Mouse (Mus musculus): ENCODE results near the gene Sptb. TPM values are rescaled to one million over a fixed set of nuclear protein-coding genes. Genes with fewer than 3 reads are reported as not detected.
A peak's percentile ranks its signal among the peaks of the same experiment; 100 is the strongest.

The Sptb gene
- polyA plus RNA-seq, 1 experiment from 2014 or later, result 5.1 TPM

DNA sequence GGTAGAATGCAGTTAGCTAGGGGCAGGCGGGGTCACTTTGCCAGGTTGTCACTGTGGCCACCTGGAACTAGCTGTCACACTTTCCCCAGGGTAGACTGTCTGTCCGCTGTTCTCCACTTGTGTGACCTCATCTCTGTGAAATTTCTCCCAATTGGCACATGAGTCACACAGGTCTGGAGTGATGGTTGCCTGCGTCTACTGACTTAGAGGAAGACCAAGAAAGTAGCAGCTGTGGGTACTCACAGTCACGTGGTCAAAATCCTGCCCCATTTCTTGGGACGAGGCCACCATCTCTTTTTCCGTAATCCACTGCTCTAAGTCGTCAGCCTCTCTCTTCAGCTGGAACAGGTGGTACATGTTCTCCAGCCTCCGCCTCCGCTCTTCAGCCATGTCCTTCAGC lies 106.6 kb downstream of the Sptb start:
- H3K9ac ChIP-seq (ENCODE audit: low read depth, low read length), result no peak overlapping the region
- no peaks in the 10 kb centered on the region for H3K9me3 ChIP-seq (replicated peaks; ENCODE audit: control insufficient read depth, low read length, poor library complexity, severe bottlenecking)
- no peak overlapping the region for H3K4me2 ChIP-seq (ENCODE audit: low read length)
- H3K4me3 ChIP-seq (ENCODE audit: low read depth, low read length), result no peak overlapping the region
- H3K27ac ChIP-seq (ENCODE audit: low read length), result no peak overlapping the region
- no peaks in the 10 kb centered on the region for H3K36me3 ChIP-seq (ENCODE audit: control insufficient read depth, insufficient read depth, low read length)
- H3K4me1 ChIP-seq (ENCODE audit: control insufficient read depth, insufficient read depth, low read length), result no peaks in the 10 kb centered on the region
- 93% methylated on average over 9 of the region's 9 CpGs for WGBS
- ATAC-seq, result no peak
- H3K27me3 ChIP-seq (ENCODE audit: control insufficient read depth, insufficient read depth, low read depth, low read length), result no peaks in the 10 kb centered on the region

DNA sequence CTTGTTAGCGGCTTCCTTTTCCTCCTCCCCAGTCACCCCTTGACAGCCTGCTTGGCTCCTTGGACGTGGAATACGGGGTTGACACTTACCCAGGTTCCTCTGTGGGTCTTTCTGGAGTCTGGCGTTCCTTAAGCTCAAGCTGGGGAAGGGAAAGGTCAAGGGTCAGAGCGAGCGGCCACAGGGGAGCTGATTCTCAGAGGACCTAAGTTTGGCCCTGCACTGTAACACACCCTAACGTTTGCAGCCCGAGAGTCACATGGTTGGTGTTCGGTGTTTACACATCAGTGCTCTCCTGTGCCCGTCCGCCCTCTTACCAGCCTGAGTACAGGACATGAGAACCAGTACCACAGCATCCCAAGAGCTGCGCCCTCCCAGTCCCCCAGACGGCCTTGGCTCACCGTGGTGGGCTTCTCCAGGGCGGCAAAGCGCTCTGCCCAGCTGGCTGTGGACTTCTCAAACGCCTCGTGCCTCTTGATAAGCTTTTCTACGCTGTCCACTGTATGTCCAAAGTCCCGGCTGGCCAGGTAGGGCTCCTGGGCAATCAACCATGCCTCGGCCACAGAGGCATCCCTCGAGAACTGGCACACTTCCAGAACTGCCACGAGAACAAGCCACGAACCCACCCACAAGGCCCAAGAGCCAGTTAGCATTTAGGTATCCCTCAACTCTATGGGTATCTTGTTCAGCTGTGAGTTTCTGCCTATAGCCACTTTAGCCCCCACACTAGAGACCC lies 112.0 kb downstream of the Sptb start:
- 78% methylated on average over 24 of the region's 24 CpGs for WGBS
- no peak overlapping the region for H3K27ac ChIP-seq (ENCODE audit: low read length)
- no peak for ATAC-seq

DNA sequence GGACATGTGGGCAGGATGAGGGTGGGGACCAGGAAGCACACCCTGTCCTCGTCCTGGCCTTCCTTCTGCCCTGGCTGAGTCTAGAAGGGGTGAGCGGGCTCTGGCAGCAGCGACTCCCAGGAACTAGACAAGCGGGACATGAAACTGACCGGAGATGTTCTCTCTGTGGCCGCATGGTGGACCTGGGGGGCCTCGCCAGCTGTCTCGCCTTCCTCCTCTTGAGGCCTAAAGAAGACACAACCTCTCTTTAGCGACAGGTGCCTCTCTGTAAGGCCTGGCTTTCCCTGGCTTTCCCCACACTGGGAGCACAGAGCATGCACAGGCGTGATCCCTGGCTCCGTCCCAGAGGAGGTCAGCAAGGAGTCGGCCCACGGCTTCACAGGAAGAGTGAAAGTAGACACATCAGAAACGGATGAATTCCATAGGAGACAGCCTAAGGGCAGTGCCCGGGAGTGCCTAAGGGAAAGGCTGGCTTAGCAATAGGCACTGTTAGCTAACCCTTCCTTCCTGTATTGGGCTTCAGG lies 112.7 kb downstream of the Sptb start:
- peaks cover 4% of the 10 kb centered on the region; the same call in 1 of the 2 replicates for H3K4me1 ChIP-seq (ENCODE audit: control insufficient read depth, insufficient read depth, low read length)
- WGBS, result 85% methylated on average over 15 of the region's 15 CpGs
- H3K9ac ChIP-seq (ENCODE audit: low read depth, low read length), result no peak overlapping the region
- H3K4me2 ChIP-seq (ENCODE audit: low read length), result no peak overlapping the region
- no peaks in the 10 kb centered on the region for H3K9me3 ChIP-seq (replicated peaks; ENCODE audit: control insufficient read depth, low read length, poor library complexity, severe bottlenecking)
- H3K27ac ChIP-seq (ENCODE audit: low read length), result no peak overlapping the region
- H3K36me3 ChIP-seq (ENCODE audit: control insufficient read depth, insufficient read depth, low read length), result no peaks in the 10 kb centered on the region
- ATAC-seq, result no peak
- H3K4me3 ChIP-seq (ENCODE audit: low read depth, low read length), result no peak overlapping the region
- no peaks in the 10 kb centered on the region for H3K27me3 ChIP-seq (ENCODE audit: control insufficient read depth, insufficient read depth, low read depth, low read length)

More for the DNA sequence above, 112.0 kb downstream of the Sptb start:
- Histone ChIP-seq H3K36me3 (ENCODE audit: control insufficient read depth, insufficient read depth, low read length) (no peaks in the 10 kb centered on the region), H3K4me3 (ENCODE audit: low read depth, low read length) (no peak overlapping the region), H3K4me2 (ENCODE audit: low read length) (no peak overlapping the region), H3K27me3 (ENCODE audit: control insufficient read depth, insufficient read depth, low read depth, low read length) (no peaks in the 10 kb centered on the region), H3K9me3 (replicated peaks; ENCODE audit: control insufficient read depth, low read length, poor library complexity, severe bottlenecking) (no peaks in the 10 kb centered on the region), H3K9ac (ENCODE audit: low read depth, low read length) (no peak overlapping the region), H3K4me1 (ENCODE audit: control insufficient read depth, insufficient read depth, low read length) (peaks cover 4% of the 10 kb centered on the region; the same call in 1 of the 2 replicates)

GRCm38 (mm10) chr12:76596292-76597023 lies 113.9 kb downstream of the Sptb start:
- no peaks in the 10 kb centered on the region for H3K36me3 ChIP-seq (ENCODE audit: control insufficient read depth, insufficient read depth, low read length)
- H3K4me3 ChIP-seq (ENCODE audit: low read depth, low read length), result no peak overlapping the region
- WGBS, result 60% methylated on average over 15 of the region's 15 CpGs
- H3K4me1 ChIP-seq (ENCODE audit: control insufficient read depth, insufficient read depth, low read length), result peaks cover 4% of the 10 kb centered on the region; the same call in 1 of the 2 replicates
- ATAC-seq, result peak; percentile 63
- no peak overlapping the region for H3K27ac ChIP-seq (ENCODE audit: low read length)
- H3K9ac ChIP-seq (ENCODE audit: low read depth, low read length), result no peak overlapping the region
- H3K27me3 ChIP-seq (ENCODE audit: control insufficient read depth, insufficient read depth, low read depth, low read length), result no peaks in the 10 kb centered on the region
- H3K4me2 ChIP-seq (ENCODE audit: low read length), result no peak overlapping the region
- no peaks in the 10 kb centered on the region for H3K9me3 ChIP-seq (replicated peaks; ENCODE audit: control insufficient read depth, low read length, poor library complexity, severe bottlenecking)

DNA sequence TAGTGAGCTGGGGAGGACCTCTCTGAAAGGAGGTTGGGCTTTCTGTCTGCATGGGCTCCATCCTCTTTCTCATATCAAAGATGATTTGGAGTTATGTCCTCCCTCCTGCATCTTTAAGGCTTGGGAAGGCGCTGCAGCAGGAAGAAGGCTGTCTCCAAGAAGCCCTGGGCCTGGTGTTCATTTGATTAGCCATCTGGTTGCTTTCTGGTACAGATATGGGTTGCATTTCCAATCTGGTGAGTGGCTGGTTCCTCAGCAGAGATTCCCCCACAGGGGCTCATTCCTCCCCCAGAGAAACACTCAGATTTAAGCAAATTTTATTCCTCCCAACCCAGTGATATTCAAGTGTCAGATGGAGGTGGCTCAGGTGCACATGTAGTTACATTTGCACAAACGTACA lies 114.5 kb downstream of the Sptb start:
- Histone ChIP-seq H3K9me3 (replicated peaks; ENCODE audit: control insufficient read depth, low read length, poor library complexity, severe bottlenecking) (no peaks in the 10 kb centered on the region), H3K9ac (ENCODE audit: low read depth, low read length) (no peak overlapping the region), H3K27ac (ENCODE audit: low read length) (no peak overlapping the region), H3K36me3 (ENCODE audit: control insufficient read depth, insufficient read depth, low read length) (no peaks in the 10 kb centered on the region), H3K4me1 (ENCODE audit: control insufficient read depth, insufficient read depth, low read length) (peaks cover 4% of the 10 kb centered on the region; the same call in 1 of the 2 replicates), H3K4me3 (ENCODE audit: low read depth, low read length) (no peak overlapping the region), H3K27me3 (ENCODE audit: control insufficient read depth, insufficient read depth, low read depth, low read length) (no peaks in the 10 kb centered on the region), H3K4me2 (ENCODE audit: low read length) (no peak overlapping the region)
- 78% methylated on average over 2 of the region's 2 CpGs for WGBS
- ATAC-seq, result no peak

GRCm38 (mm10) chr12:76594556-76594955 lies 115.8 kb downstream of the Sptb start:
- ATAC-seq, result no peak

DNA sequence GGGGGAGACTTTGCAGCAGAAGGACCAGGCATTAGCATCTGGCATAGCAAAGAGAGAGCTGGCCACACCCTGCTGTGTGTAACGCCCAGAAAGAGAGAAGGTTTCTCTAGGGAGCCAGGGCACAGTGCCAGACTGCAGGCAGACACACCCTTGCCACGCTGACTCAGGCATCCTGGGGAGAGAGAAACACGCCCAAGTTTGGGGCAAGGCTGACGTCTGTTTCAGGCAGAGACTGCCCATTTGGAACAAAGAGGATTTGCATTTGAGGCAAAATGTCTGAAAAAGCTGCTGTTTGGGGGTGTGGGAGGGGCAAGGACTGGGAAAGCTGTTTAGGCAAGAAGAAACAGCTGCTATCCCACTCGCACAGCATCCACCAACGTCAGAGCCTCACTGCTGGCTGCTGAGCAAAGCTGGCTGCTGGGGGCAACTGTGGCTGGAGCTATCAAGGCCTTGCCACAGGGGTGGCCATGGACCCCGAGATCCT lies 116.5 kb downstream of the Sptb start:
- no peaks in the 10 kb centered on the region for H3K36me3 ChIP-seq (ENCODE audit: control insufficient read depth, insufficient read depth, low read length)
- 10% methylated on average over 7 of the region's 7 CpGs for WGBS
- no peaks in the 10 kb centered on the region for H3K27me3 ChIP-seq (ENCODE audit: control insufficient read depth, insufficient read depth, low read depth, low read length)
- no peak overlapping the region for H3K27ac ChIP-seq (ENCODE audit: low read length)
- H3K4me2 ChIP-seq (ENCODE audit: low read length), result no peak overlapping the region
- no peak overlapping the region for H3K4me3 ChIP-seq (ENCODE audit: low read depth, low read length)
- no peaks in the 10 kb centered on the region for H3K9me3 ChIP-seq (replicated peaks; ENCODE audit: control insufficient read depth, low read length, poor library complexity, severe bottlenecking)
- ATAC-seq, result no peak
- no peak overlapping the region for H3K9ac ChIP-seq (ENCODE audit: low read depth, low read length)
- peaks cover 4% of the 10 kb centered on the region; the same call in 1 of the 2 replicates for H3K4me1 ChIP-seq (ENCODE audit: control insufficient read depth, insufficient read depth, low read length)

More at GRCm38 (mm10) chr12:76594556-76594955, 115.8 kb downstream of the Sptb start:
- Histone ChIP-seq H3K9ac (ENCODE audit: low read depth, low read length) (no peak overlapping the region), H3K4me1 (ENCODE audit: control insufficient read depth, insufficient read depth, low read length) (peaks cover 4% of the 10 kb centered on the region; the same call in 1 of the 2 replicates), H3K36me3 (ENCODE audit: control insufficient read depth, insufficient read depth, low read length) (no peaks in the 10 kb centered on the region), H3K4me2 (ENCODE audit: low read length) (no peak overlapping the region), H3K4me3 (ENCODE audit: low read depth, low read length) (no peak overlapping the region), H3K27me3 (ENCODE audit: control insufficient read depth, insufficient read depth, low read depth, low read length) (no peaks in the 10 kb centered on the region), H3K9me3 (replicated peaks; ENCODE audit: control insufficient read depth, low read length, poor library complexity, severe bottlenecking) (no peaks in the 10 kb centered on the region), H3K27ac (ENCODE audit: low read length) (no peak overlapping the region)
- WGBS, result 70% methylated on average over 3 of the region's 3 CpGs

DNA sequence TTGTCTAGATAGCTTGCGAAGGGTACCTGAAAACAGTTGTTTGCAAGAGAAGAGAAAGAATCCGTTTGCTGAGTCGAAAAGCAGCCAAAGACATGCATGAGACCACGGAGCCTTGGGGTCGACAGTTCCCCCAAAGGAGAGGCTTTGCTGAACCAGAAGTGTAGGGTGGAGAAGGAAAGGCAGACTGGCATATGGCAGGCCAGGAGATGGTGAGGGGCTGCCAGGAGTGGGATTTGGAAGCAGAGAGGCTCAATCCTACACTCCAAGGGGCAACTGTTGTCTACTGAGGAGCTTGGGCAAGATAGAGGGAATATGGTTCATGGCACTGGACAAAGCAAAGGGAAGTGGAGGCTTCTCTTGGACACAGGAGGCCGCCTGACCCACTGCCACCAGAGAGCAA lies 117.1 kb downstream of the Sptb start:
- WGBS, result 85% methylated on average over 6 of the region's 6 CpGs
- no peaks in the 10 kb centered on the region for H3K36me3 ChIP-seq (ENCODE audit: control insufficient read depth, insufficient read depth, low read length)
- H3K9ac ChIP-seq (ENCODE audit: low read depth, low read length), result no peak overlapping the region
- no peak overlapping the region for H3K4me3 ChIP-seq (ENCODE audit: low read depth, low read length)
- H3K27me3 ChIP-seq (ENCODE audit: control insufficient read depth, insufficient read depth, low read depth, low read length), result no peaks in the 10 kb centered on the region
- no peak overlapping the region for H3K4me2 ChIP-seq (ENCODE audit: low read length)
- peaks cover 4% of the 10 kb centered on the region; the same call in 1 of the 2 replicates for H3K4me1 ChIP-seq (ENCODE audit: control insufficient read depth, insufficient read depth, low read length)
- no peak overlapping the region for H3K27ac ChIP-seq (ENCODE audit: low read length)
- ATAC-seq, result no peak
- H3K9me3 ChIP-seq (replicated peaks; ENCODE audit: control insufficient read depth, low read length, poor library complexity, severe bottlenecking), result no peaks in the 10 kb centered on the region

DNA sequence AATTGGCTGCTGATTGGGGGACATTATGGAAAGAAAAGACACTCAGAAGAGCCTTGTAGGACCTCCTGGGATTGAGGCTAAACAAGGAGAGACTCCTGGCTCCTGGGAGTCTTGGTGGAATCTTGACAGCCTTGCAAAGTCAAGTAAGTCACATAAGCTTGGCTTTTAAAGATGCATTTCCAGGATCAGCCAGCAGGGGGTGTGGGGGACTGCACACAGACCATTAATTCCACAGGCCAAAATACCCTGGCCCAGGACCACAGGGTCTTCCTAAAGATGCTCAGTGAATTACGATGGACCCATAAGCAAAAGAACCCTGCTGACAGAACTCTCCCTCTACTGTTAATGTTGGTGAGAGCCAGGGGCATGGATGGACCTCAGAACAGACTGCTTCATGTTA lies 118.1 kb downstream of the Sptb start:
- Histone ChIP-seq H3K4me1 (ENCODE audit: control insufficient read depth, insufficient read depth, low read length) (peaks cover 4% of the 10 kb centered on the region; the same call in 1 of the 2 replicates), H3K9ac (ENCODE audit: low read depth, low read length) (no peak overlapping the region), H3K36me3 (ENCODE audit: control insufficient read depth, insufficient read depth, low read length) (no peaks in the 10 kb centered on the region), H3K27me3 (ENCODE audit: control insufficient read depth, insufficient read depth, low read depth, low read length) (no peaks in the 10 kb centered on the region), H3K9me3 (replicated peaks; ENCODE audit: control insufficient read depth, low read length, poor library complexity, severe bottlenecking) (no peaks in the 10 kb centered on the region), H3K4me2 (ENCODE audit: low read length) (no peak overlapping the region), H3K27ac (ENCODE audit: low read length) (no peak overlapping the region), H3K4me3 (ENCODE audit: low read depth, low read length) (no peak overlapping the region)
- 50% methylated on average over 1 of the region's 1 CpGs for WGBS
- no peak for ATAC-seq
